25 mouse cellular contexts compared by ENCODE assay signal in the genomic region with DNA sequence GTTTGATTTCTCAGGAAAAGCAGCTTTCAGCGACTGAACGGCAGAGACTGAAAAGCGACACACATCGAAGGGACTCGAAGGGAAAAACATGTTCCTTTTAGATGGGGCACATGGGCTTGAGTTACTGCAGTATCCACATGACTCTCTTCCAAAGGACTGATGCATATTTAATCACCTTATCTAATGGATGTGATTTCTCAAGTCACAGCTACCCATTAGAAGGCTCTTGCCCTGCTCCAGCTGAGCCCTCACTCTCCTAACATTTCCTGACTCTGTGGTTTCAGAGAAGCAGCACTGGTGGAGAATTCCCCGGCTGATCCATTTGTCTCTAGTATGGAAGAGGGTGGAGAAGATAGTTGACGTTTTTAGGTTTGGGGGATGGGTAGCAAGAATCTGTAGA. TPM values are rescaled to one million over a fixed set of nuclear protein-coding genes. Genes with fewer than 3 reads are reported as not detected.
DNase-seq lines count a peak whose midpoint lies in the region; ATAC-seq and TF ChIP-seq lines count a peak whose summit lies in the region.
"Had no signal": no experiment of that assay in that cellular context is flagged by ENCODE, and none has a peak within 500 bp of the region (broad histone marks: within the 10 kb centered on the region; RNA-seq: fewer than 3 reads in every experiment).

No protein-coding gene starts in this region.

- H3K4me3 ChIP-seq in hindbrain, embryonic 13.5 days: no peak overlapping the region
- no peak overlapping the region for H3K4me3 ChIP-seq in hindbrain, postnatal 0 days (ENCODE audit: low read length)
- H3K4me3 ChIP-seq: forebrain, embryonic 10.5 days; forebrain, embryonic 13.5 days had no signal

- WGBS in hindbrain, embryonic 13.5 days: 69% methylated on average over 7 of the region's 7 CpGs
- WGBS in hindbrain, postnatal 0 days: 71% methylated on average over 7 of the region's 7 CpGs

- no peaks in the 10 kb centered on the region for H3K36me3 ChIP-seq in hindbrain, embryonic 13.5 days
- no peaks in the 10 kb centered on the region for H3K36me3 ChIP-seq in hindbrain, postnatal 0 days (ENCODE audit: insufficient read depth, low read length)
- H3K36me3 ChIP-seq: forebrain, embryonic 10.5 days had no signal

- no peak overlapping the region for H3K27ac ChIP-seq in hindbrain, embryonic 13.5 days
- H3K27ac ChIP-seq in hindbrain, postnatal 0 days: no peak overlapping the region
- H3K27ac ChIP-seq: forebrain, embryonic 10.5 days; forebrain, embryonic 13.5 days had no signal

- H3K9ac ChIP-seq in hindbrain, embryonic 13.5 days: no peak overlapping the region
- H3K9ac ChIP-seq in hindbrain, postnatal 0 days (replicated peaks; ENCODE audit: low read length): no peak overlapping the region
- H3K9ac ChIP-seq: forebrain, embryonic 13.5 days had no signal

- no peaks in the 10 kb centered on the region for H3K9me3 ChIP-seq in hindbrain, embryonic 13.5 days
- no peaks in the 10 kb centered on the region for H3K9me3 ChIP-seq in hindbrain, postnatal 0 days (ENCODE audit: low read length)
- H3K9me3 ChIP-seq: forebrain, embryonic 10.5 days; forebrain, embryonic 13.5 days had no signal

- no peak overlapping the region for H3K4me2 ChIP-seq in hindbrain, embryonic 13.5 days
- H3K4me2 ChIP-seq in hindbrain, postnatal 0 days (ENCODE audit: low read depth, low read length): no peak overlapping the region
- H3K4me2 ChIP-seq: forebrain, embryonic 13.5 days; heart, embryonic 11.5 days had no signal

- ATAC-seq in hindbrain, embryonic 13.5 days (ENCODE audit: low FRiP score): peak; percentile 66; the same call in 1 of the 2 replicates
- no peak for ATAC-seq in hindbrain, postnatal 0 days
- ATAC-seq in granulocyte monocyte progenitor cell, adult 5-6 weeks (replicated peaks; ENCODE audit: poor library complexity, severe bottlenecking): no peak
- ATAC-seq: CD4-positive, CD25-positive, alpha-beta regulatory T cell, adult 4 months; forebrain, embryonic 13.5 days; forebrain, embryonic 16.5 days had no signal

- DNase-seq in hindbrain, postnatal 0 days (ENCODE audit: low spot score): no peak
- DNase-seq in brain, embryonic 14.5 days (ENCODE audit: low read depth): peak; percentile 5
- peak; percentile 23 for DNase-seq in mesoderm, embryonic 11.5 days (ENCODE audit: low read depth, low spot score)
- peak; percentile 38 for DNase-seq in retina, embryonic 14.5 days (ENCODE audit: low spot score)
- no peak for DNase-seq in adrenal gland, postnatal 36 days
- DNase-seq: adrenal gland, adult 2 months; adrenal gland, postnatal 14 days; cerebellum, adult 18-20 months; cerebellum, adult 9-10 months; cerebellum, postnatal 14 days; gastrocnemius, postnatal 10 days; gastrocnemius, postnatal 36 days; heart, adult 11 months had no signal

- H3K4me1 ChIP-seq in hindbrain, embryonic 13.5 days (replicated peaks): no peaks in the 10 kb centered on the region
- H3K4me1 ChIP-seq in hindbrain, postnatal 0 days (ENCODE audit: insufficient read depth, low read length): no peaks in the 10 kb centered on the region; the same call in 1 of the 2 replicates
- H3K4me1 ChIP-seq: forebrain, embryonic 10.5 days; forebrain, embryonic 13.5 days had no signal

- no peaks in the 10 kb centered on the region for H3K27me3 ChIP-seq in hindbrain, embryonic 13.5 days
- no peaks in the 10 kb centered on the region for H3K27me3 ChIP-seq in hindbrain, postnatal 0 days (ENCODE audit: insufficient read depth, low read length)
- H3K27me3 ChIP-seq: forebrain, embryonic 13.5 days had no signal

- no peak for TF ChIP-seq POLR2A in brain, embryonic 14.5 days (IDR thresholded peaks at IDR 0.05; ENCODE audit: borderline replicate concordance, extremely low read depth, insufficient read depth, insufficient read length, poor library complexity, severe bottlenecking)

- TF ChIP-seq CTCF in hindbrain, postnatal 0 days (IDR thresholded peaks at IDR 0.05; ENCODE audit: low read depth): no peak
- TF ChIP-seq CTCF in brain, embryonic 14.5 days (IDR thresholded peaks at IDR 0.05; ENCODE audit: borderline replicate concordance, extremely low read depth, insufficient read depth, insufficient read length): no peak

RNA-seq across cellular contexts. Expression of a gene that starts 23.7 kb away (rescaled TPM):
- polyA plus RNA-seq in hindbrain, embryonic 13.5 days (2015; fragmentation: Nextera tagmentation; extraction: Ambion mirVana): 14.8 and 16.2 TPM in 2 replicates
- total RNA-seq in hindbrain, postnatal 0 days (2014; rRNA removed): 5.8 and 6.5 TPM in 2 replicates
- 10.1 and 11.2 TPM in 2 replicates for polyA plus RNA-seq in hindbrain, postnatal 0 days (2015; fragmentation: Nextera tagmentation; extraction: Ambion mirVana)
- polyA plus RNA-seq in brain, embryonic 14.5 days (2012; rRNA removed): 7.5 and 11.0 TPM in 2 replicates
- not detected in 2 replicates for total RNA-seq in granulocyte monocyte progenitor cell, adult 5-6 weeks (2014; fragmentation: Nextera tagmentation)
- not detected in 2 replicates for total RNA-seq in granulocyte monocyte progenitor cell, adult 5-6 weeks (2017)
- total RNA-seq in adrenal gland, postnatal 36 days (2021): under 1 TPM; 0.82 to 0.86 TPM
- total RNA-seq: gastrocnemius, adult 18-20 months; gastrocnemius, postnatal 36 days; heart, postnatal 25 days; hematopoietic stem cell, adult 5-6 weeks; MEL had no signal
- polyA plus RNA-seq: adrenal gland, adult 2 months; heart, postnatal 0 days had no signal

Comparison
In these comparisons a context has a peak if more than half of its experiments do, and no peak if none do; other contexts are left out.
1. DNase-seq: peak in brain, embryonic 14.5 days (single experiment), mesoderm, embryonic 11.5 days (single experiment) and retina, embryonic 14.5 days (single experiment); none in hindbrain, postnatal 0 days (single experiment) and adrenal gland, postnatal 36 days (0 of 2).